In genomic region chr5:81285643-81286042, GRCm38 (mm10) we compare ENCODE assay signal across 14 mouse cellular contexts.
"Had no signal": no experiment of that assay in that cellular context is flagged by ENCODE, and none has a peak within 500 bp of the region (broad histone marks: within the 10 kb centered on the region; RNA-seq: fewer than 3 reads in every experiment).

No protein-coding gene starts in this region.

- ATAC-seq: intestine, embryonic 16.5 days; liver, embryonic 12.5 days had no signal

- H3K4me1 ChIP-seq: limb, embryonic 15.5 days; liver, embryonic 12.5 days had no signal

- DNase-seq: kidney, adult 8-10 months; kidney, postnatal 36 days; layer of hippocampus, adult 9-11 months; layer of hippocampus, postnatal 36 days; lung, embryonic 14.5 days; lung, postnatal 10 days; lung, postnatal 4 days; right cerebral cortex, adult 18-20 months; thymus, postnatal 4 days had no signal

- H3K36me3 ChIP-seq: limb, embryonic 15.5 days; liver, embryonic 12.5 days had no signal

- H3K27ac ChIP-seq: kidney, postnatal 0 days; limb, embryonic 15.5 days; liver, embryonic 12.5 days; stomach, postnatal 0 days had no signal

- H3K9me3 ChIP-seq: limb, embryonic 15.5 days; liver, embryonic 12.5 days had no signal

- H3K4me3 ChIP-seq: limb, embryonic 15.5 days; liver, embryonic 12.5 days had no signal

- H3K27me3 ChIP-seq: limb, embryonic 15.5 days; liver, embryonic 12.5 days had no signal

- H3K9ac ChIP-seq: limb, embryonic 15.5 days; liver, embryonic 12.5 days; lung, embryonic 14.5 days had no signal

- H3K4me2 ChIP-seq: limb, embryonic 15.5 days; liver, embryonic 12.5 days; lung, embryonic 14.5 days had no signal
